Mouse (Mus musculus): ENCODE results near the gene Olfr704. TPM values are rescaled to one million over a fixed set of nuclear protein-coding genes. Genes with fewer than 3 reads are reported as not detected.
"Not testable (repeated sequence)": the region's sequence is repeated elsewhere in the genome, so short reads cannot be mapped to it uniquely, and the experiment has no call there.

Gene Olfr704
- polyA plus RNA-seq (2016; fragmentation: Nextera tagmentation; extraction: Ambion mirVana), result not detected in 2 replicates

GRCm38 (mm10) chr7:106862885-106863284, at the start of gene Olfr704:
TSS of gene Olfr704 (plus strand) at chr7:106863185.
- DNase-seq (ENCODE audit: low spot score), result no peak
- Histone ChIP-seq H3K4me3 (no peak within 1 kb of the TSS), H3K4me1 (no peaks in the 10 kb centered on the region), H3K36me3 (replicated peaks) (no peaks in the 10 kb centered on the region), H3K27ac (replicated peaks) (no peak within 1 kb of the TSS), H3K9me3 (0 out of 2 replicates have a peak, but pooled peaks cover 3% of the 10 kb centered on the region), H3K27me3 (replicated peaks; ENCODE audit: low read depth, poor library complexity, severe bottlenecking) (no peaks in the 10 kb centered on the region)

DNA sequence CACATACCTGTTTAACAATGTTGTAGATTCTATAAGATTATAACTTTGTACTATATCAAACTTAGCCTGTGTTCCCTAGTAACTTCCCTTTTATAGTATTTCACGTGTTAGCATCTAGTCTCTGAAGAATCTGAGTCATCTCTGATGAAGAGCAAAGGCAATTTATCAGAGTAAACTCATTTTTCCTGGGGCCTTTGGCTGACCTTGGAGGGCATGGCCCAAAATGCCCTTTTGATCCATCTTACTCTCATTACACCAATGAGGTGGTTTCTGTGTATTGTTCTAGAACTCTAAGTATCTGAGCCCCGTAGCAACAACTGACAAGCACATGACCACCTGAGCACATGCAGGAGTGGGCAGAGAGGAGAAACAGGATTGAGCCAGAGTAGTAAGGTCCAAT, 49.2 kb upstream of the Olfr704 start, which contains the start of gene Olfr701:
Gene Olfr701, plus strand, starts transcription at position 301 of the 400 bp plus-strand sequence.
- no peaks in the 10 kb centered on the region for H3K27me3 ChIP-seq (replicated peaks; ENCODE audit: low read depth, poor library complexity, severe bottlenecking)
- H3K4me3 ChIP-seq, result no peak within 1 kb of the TSS
- WGBS, result 87% methylated on average over 2 of the region's 2 CpGs
- H3K9me3 ChIP-seq, result no peaks in the 10 kb centered on the region
- no peaks in the 10 kb centered on the region for H3K4me1 ChIP-seq
- H3K27ac ChIP-seq (replicated peaks), result no peak within 1 kb of the TSS
- no peak for DNase-seq (ENCODE audit: low spot score)
- H3K36me3 ChIP-seq (replicated peaks), result no peaks in the 10 kb centered on the region

DNA sequence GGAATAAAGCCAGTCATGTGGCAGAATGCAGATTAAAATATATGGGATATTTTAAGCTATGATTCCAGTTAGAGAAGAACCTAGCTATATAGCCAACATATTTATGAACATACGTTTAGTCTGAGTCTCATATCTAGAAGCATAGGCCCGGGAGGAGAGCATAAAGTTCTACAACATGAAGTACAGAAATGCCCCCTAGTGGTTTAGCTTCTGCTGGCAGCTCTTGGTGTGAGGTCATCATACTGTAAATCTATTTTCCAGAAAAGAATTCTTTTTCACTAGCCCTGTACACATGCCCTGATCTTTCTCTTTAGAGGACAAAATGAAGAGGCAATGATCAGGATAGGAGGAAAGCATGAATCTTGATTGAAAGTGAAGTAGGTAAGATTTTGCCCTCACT, 47.2 kb upstream of the Olfr704 start:
- Histone ChIP-seq H3K27ac (replicated peaks) (no peak overlapping the region), H3K9me3 (no peaks in the 10 kb centered on the region), H3K4me3 (no peak overlapping the region), H3K4me1 (no peaks in the 10 kb centered on the region), H3K36me3 (replicated peaks) (no peaks in the 10 kb centered on the region), H3K27me3 (replicated peaks; ENCODE audit: low read depth, poor library complexity, severe bottlenecking) (no peaks in the 10 kb centered on the region)
- 65% methylated on average over 2 of the region's 2 CpGs for WGBS
- no peak for DNase-seq (ENCODE audit: low spot score)

DNA sequence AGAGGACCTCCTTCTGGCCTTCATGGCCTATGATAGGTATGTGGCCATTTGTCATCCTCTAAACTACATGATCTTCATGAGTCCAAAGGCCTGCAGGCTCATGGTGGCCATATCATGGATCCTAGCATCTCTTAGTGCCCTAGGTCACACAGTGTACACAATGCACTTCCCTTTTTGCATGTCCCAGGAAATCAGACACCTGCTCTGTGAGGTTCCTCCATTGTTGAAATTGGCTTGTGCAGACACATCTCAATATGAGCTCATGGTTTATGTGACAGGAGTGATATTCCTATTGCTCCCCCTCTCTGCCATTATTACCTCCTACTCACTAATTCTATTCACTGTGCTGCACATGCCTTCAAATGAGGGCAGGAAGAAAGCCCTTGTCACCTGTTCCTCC, 44.6 kb upstream of the Olfr704 start:
- no peaks in the 10 kb centered on the region for H3K4me1 ChIP-seq
- no peak for DNase-seq (ENCODE audit: low spot score)
- no peak overlapping the region for H3K27ac ChIP-seq (replicated peaks)

DNA sequence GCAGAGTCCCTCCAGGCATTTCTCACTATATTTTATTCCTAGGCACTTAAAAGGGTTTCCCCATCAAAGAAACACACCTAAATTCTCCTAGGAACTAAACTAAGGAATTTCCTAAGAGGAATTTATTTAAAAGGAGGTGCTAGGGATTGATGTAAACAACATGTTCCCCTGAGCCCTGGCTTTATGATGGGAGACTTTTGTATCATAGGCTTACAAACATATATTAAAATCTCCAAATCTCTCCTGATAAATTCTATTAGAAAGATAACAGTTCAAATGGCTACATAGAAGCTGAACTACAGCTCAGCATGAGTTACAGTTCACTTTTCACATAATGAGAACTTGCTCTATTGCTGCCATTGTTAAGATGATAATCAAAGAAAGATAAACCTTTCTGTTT, 29.2 kb upstream of the Olfr704 start, which contains the start of gene Olfr702:
Gene Olfr702, minus strand, starts transcription at position 101 of the 400 bp plus-strand sequence.
- H3K4me3 ChIP-seq, result no peak within 1 kb of the TSS
- no peaks in the 10 kb centered on the region for H3K4me1 ChIP-seq
- no peak for DNase-seq (ENCODE audit: low spot score)
- H3K27ac ChIP-seq (replicated peaks), result no peak within 1 kb of the TSS
- H3K9me3 ChIP-seq, result no peaks in the 10 kb centered on the region
- no peaks in the 10 kb centered on the region for H3K27me3 ChIP-seq (replicated peaks; ENCODE audit: low read depth, poor library complexity, severe bottlenecking)
- no peaks in the 10 kb centered on the region for H3K36me3 ChIP-seq (replicated peaks)

More for the DNA sequence above, 44.6 kb upstream of the Olfr704 start:
- Histone ChIP-seq H3K9me3 (no peaks in the 10 kb centered on the region), H3K4me3 (no peak overlapping the region), H3K36me3 (replicated peaks) (no peaks in the 10 kb centered on the region), H3K27me3 (replicated peaks; ENCODE audit: low read depth, poor library complexity, severe bottlenecking) (no peaks in the 10 kb centered on the region)

GRCm38 (mm10) chr7:106843060-106843459, 19.9 kb upstream of the Olfr704 start, which contains the start of gene Olfr703:
TSS of gene Olfr703 (plus strand) at chr7:106843360.
- WGBS, result 61% methylated on average over 2 of the region's 2 CpGs
- no peaks in the 10 kb centered on the region for H3K4me1 ChIP-seq
- H3K27ac ChIP-seq (replicated peaks), result no peak within 1 kb of the TSS
- no peak for DNase-seq (ENCODE audit: low spot score)
- no peak within 1 kb of the TSS for H3K4me3 ChIP-seq
- no peaks in the 10 kb centered on the region for H3K36me3 ChIP-seq (replicated peaks)
- H3K9me3 ChIP-seq, result no peaks in the 10 kb centered on the region
- H3K27me3 ChIP-seq (replicated peaks; ENCODE audit: low read depth, poor library complexity, severe bottlenecking), result no peaks in the 10 kb centered on the region

DNA sequence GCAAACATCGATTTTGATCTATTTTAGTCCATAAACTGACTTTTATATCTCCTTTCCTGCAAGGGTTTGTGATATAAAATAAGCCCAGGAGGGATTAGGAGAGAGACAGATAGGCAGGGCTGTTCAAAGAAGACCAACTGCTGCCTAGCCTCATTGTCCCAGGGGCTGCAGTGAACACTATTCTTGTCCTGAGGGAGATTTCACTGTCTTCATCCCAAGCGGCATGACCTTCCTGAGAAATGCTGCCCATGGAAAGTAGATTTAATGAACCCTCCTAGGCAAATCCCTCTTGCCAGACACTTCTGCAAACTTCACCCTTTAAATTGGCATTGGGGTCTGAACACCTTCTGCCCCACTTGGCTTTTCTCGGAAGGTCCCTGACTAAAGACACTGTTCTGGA, 13.8 kb downstream of the Olfr704 start, which contains the start of gene Olfr705:
Gene Olfr705, minus strand, starts transcription at position 101 of the 400 bp plus-strand sequence.
- Histone ChIP-seq H3K36me3 (replicated peaks) (no peaks in the 10 kb centered on the region), H3K4me3 (no peak within 1 kb of the TSS), H3K4me1 (no peaks in the 10 kb centered on the region), H3K27ac (replicated peaks) (no peak within 1 kb of the TSS), H3K27me3 (replicated peaks; ENCODE audit: low read depth, poor library complexity, severe bottlenecking) (no peaks in the 10 kb centered on the region), H3K9me3 (no peaks in the 10 kb centered on the region)
- DNase-seq (ENCODE audit: low spot score), result no peak
- WGBS, result 85% methylated on average over 3 of the region's 3 CpGs

DNA sequence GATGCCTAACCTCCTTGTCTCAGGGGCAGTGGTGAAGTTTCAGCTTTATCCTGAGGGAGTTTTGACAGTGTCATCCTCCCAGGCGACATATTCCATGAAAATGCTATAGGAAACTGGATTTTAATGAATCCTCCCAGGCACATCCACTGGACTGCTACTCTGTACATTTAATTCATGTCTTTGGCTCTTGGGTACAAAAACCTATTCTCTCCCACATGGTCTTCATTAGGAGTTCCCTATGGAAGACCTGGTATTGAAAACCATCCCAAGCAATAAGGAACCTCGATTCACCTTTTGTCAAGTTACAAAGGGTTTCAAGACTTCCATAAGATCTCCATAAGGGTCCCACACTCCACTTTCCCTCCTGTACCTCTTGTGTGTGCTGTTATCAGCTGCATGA, 25.1 kb downstream of the Olfr704 start, which contains the start of gene Olfr706:
Gene Olfr706, minus strand, starts transcription at position 101 of the 400 bp plus-strand sequence.
- no peaks in the 10 kb centered on the region for H3K27me3 ChIP-seq (replicated peaks; ENCODE audit: low read depth, poor library complexity, severe bottlenecking)
- whole genome bisulfite sequencing, result 94% methylated on average over 2 of the region's 2 CpGs
- DNase-seq (ENCODE audit: low spot score), result no peak
- no peak within 1 kb of the TSS for H3K27ac ChIP-seq (replicated peaks)
- H3K4me1 ChIP-seq, result no peaks in the 10 kb centered on the region
- H3K9me3 ChIP-seq, result no peaks in the 10 kb centered on the region
- no peak within 1 kb of the TSS for H3K4me3 ChIP-seq
- H3K36me3 ChIP-seq (replicated peaks), result no peaks in the 10 kb centered on the region

DNA sequence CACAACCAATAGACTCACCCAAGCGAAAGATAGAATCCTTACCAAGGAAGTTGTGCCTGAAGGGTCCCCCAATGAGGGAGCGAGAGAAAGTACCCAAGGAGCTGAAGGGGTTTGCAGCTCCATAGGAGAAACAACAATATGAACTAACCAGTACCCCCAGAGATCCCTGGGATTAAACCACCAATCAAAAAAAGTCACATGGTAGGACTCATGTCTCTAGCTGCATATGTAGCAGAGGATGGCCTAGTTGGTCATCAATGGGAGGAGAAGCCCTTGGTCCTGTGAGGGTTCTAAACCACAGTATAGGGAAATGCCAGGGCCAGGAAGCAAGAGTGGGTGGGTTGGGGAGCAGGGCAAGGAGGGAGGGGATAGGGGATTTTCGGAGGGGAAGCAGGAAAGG, 38.2 kb downstream of the Olfr704 start, which contains the start of gene Olfr707:
Gene Olfr707, minus strand, starts transcription at position 101 of the 400 bp plus-strand sequence.
- not testable (repeated sequence) for H3K4me1 ChIP-seq; H3K4me3 ChIP-seq; DNase-seq (ENCODE audit: low spot score); H3K27me3 ChIP-seq (replicated peaks; ENCODE audit: low read depth, poor library complexity, severe bottlenecking); H3K27ac ChIP-seq (replicated peaks); H3K36me3 ChIP-seq (replicated peaks); H3K9me3 ChIP-seq
- WGBS, result 85% methylated on average over 3 of the region's 3 CpGs

DNA sequence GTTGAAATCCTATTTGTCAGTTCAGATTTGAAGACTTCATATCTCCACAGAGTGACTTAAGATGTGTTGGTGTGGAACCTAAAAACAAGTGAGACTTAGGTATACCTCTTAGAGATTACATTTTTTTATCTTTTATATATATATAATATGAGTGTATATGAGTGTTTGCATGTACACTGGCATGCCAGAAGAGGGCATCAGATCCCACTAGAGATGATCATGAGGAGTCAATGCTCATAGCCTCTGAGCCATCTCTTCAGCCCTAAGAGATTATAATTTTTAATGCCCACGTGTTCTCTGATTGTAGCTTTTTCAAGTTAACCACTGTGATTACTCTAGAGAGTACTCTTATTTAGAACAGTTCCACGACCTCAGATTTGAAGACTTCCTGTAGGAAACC, 44.7 kb downstream of the Olfr704 start, which contains the start of gene Olfr1532-ps1:
Gene Olfr1532-ps1, plus strand, starts transcription at position 326 of the 400 bp plus-strand sequence.
- WGBS, result 67% methylated on average over 2 of the region's 2 CpGs
- no peak for DNase-seq (ENCODE audit: low spot score)
- Histone ChIP-seq H3K4me3 (no peak within 1 kb of the TSS), H3K4me1 (no peaks in the 10 kb centered on the region), H3K9me3 (no peaks in the 10 kb centered on the region), H3K27me3 (replicated peaks; ENCODE audit: low read depth, poor library complexity, severe bottlenecking) (no peaks in the 10 kb centered on the region), H3K36me3 (replicated peaks) (no peaks in the 10 kb centered on the region), H3K27ac (replicated peaks) (no peak within 1 kb of the TSS)

Other genes starting within 250 kb of the Olfr704 start
- 0.05 TPM in 1 of 2 replicates, not detected in the other for gene Olfr693, start 182.6 kb upstream of the Olfr704 start, polyA plus RNA-seq (2016; fragmentation: Nextera tagmentation; extraction: Ambion mirVana)
- not detected in 2 replicates for gene Olfr694, start 171.4 kb upstream of the Olfr704 start, polyA plus RNA-seq (2016; fragmentation: Nextera tagmentation; extraction: Ambion mirVana)
- gene Olfr695, start 146.8 kb upstream of the Olfr704 start, polyA plus RNA-seq (2016; fragmentation: Nextera tagmentation; extraction: Ambion mirVana), result not detected in 2 replicates
- not detected in 2 replicates for gene Olfr697, start 120.7 kb upstream of the Olfr704 start, polyA plus RNA-seq (2016; fragmentation: Nextera tagmentation; extraction: Ambion mirVana)
- gene Olfr698, start 107.8 kb upstream of the Olfr704 start, polyA plus RNA-seq (2016; fragmentation: Nextera tagmentation; extraction: Ambion mirVana), result not detected in 2 replicates
- gene Olfr699, start 70.0 kb upstream of the Olfr704 start, polyA plus RNA-seq (2016; fragmentation: Nextera tagmentation; extraction: Ambion mirVana), result not detected in 2 replicates
- gene Olfr700, start 54.4 kb upstream of the Olfr704 start, polyA plus RNA-seq (2016; fragmentation: Nextera tagmentation; extraction: Ambion mirVana), result not detected in 2 replicates
- gene Olfr701, start 49.1 kb upstream of the Olfr704 start, polyA plus RNA-seq (2016; fragmentation: Nextera tagmentation; extraction: Ambion mirVana), result not detected in 2 replicates
- not detected in 2 replicates for gene Olfr702, start 29.3 kb upstream of the Olfr704 start, polyA plus RNA-seq (2016; fragmentation: Nextera tagmentation; extraction: Ambion mirVana)
- not detected in 2 replicates for gene Olfr703, start 19.8 kb upstream of the Olfr704 start, polyA plus RNA-seq (2016; fragmentation: Nextera tagmentation; extraction: Ambion mirVana)
- not detected in 2 replicates for gene Olfr705, start 13.7 kb downstream of the Olfr704 start, polyA plus RNA-seq (2016; fragmentation: Nextera tagmentation; extraction: Ambion mirVana)
- gene Olfr706, start 25.0 kb downstream of the Olfr704 start, polyA plus RNA-seq (2016; fragmentation: Nextera tagmentation; extraction: Ambion mirVana), result not detected in 2 replicates
- gene Olfr707, start 38.1 kb downstream of the Olfr704 start, polyA plus RNA-seq (2016; fragmentation: Nextera tagmentation; extraction: Ambion mirVana), result not detected in 2 replicates
- not detected in 2 replicates for gene Olfr1532-ps1, start 44.8 kb downstream of the Olfr704 start, polyA plus RNA-seq (2016; fragmentation: Nextera tagmentation; extraction: Ambion mirVana)
- not detected in 2 replicates for gene Olfr709-ps1, start 69.0 kb downstream of the Olfr704 start, polyA plus RNA-seq (2016; fragmentation: Nextera tagmentation; extraction: Ambion mirVana)
- gene Olfr710, start 85.1 kb downstream of the Olfr704 start, polyA plus RNA-seq (2016; fragmentation: Nextera tagmentation; extraction: Ambion mirVana), result not detected in 2 replicates
- gene Olfr6, start 100.8 kb downstream of the Olfr704 start, polyA plus RNA-seq (2016; fragmentation: Nextera tagmentation; extraction: Ambion mirVana), result not detected in 2 replicates
- gene Olfr711, start 112.3 kb downstream of the Olfr704 start, polyA plus RNA-seq (2016; fragmentation: Nextera tagmentation; extraction: Ambion mirVana), result not detected in 2 replicates
- gene Olfr2, start 142.9 kb downstream of the Olfr704 start, polyA plus RNA-seq (2016; fragmentation: Nextera tagmentation; extraction: Ambion mirVana), result not detected in 2 replicates
- gene Olfr713, start 168.0 kb downstream of the Olfr704 start, polyA plus RNA-seq (2016; fragmentation: Nextera tagmentation; extraction: Ambion mirVana), result not detected in 2 replicates
- gene Olfr714, start 207.8 kb downstream of the Olfr704 start, polyA plus RNA-seq (2016; fragmentation: Nextera tagmentation; extraction: Ambion mirVana), result not detected in 2 replicates
- gene Olfr17, start 230.0 kb downstream of the Olfr704 start, polyA plus RNA-seq (2016; fragmentation: Nextera tagmentation; extraction: Ambion mirVana), result not detected in 2 replicates
- not detected in 2 replicates for gene Olfr715b, start 247.2 kb downstream of the Olfr704 start, polyA plus RNA-seq (2016; fragmentation: Nextera tagmentation; extraction: Ambion mirVana)

Data from embryonic facial prominence, embryonic 10.5 days (tissue).